Comparison of ENCODE assay signal across 29 mouse cellular contexts in the genomic region with DNA sequence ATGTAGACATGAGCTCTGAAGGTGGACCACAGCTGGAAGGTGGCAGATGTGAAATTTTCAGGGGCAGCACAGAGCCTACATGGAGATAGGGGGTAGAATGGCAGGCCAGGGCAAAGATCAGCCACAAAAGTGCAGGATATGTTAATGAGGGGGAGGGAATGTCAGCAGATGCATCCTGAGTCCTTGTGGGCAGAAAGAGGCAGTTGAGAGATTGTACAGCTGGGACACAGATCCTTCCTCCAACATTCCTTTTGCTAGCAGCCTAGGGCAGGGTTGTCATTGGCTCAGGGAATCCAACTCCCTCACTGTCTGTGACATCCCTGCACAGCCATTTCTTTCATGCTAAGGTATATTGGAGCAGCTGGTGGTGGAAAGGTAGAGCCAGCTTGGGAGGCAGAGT. TPM values are rescaled to one million over a fixed set of nuclear protein-coding genes. Genes with fewer than 3 reads are reported as not detected.
"Had no signal": no experiment of that assay in that cellular context is flagged by ENCODE, and none has a peak within 500 bp of the region (broad histone marks: within the 10 kb centered on the region; RNA-seq: fewer than 3 reads in every experiment).

No protein-coding gene starts in this region.

- H3K9me3 ChIP-seq: heart, embryonic 13.5 days; heart, embryonic 15.5 days; hindbrain, embryonic 13.5 days; hindbrain, embryonic 15.5 days; kidney, embryonic 15.5 days; limb, embryonic 13.5 days; limb, embryonic 15.5 days; liver, embryonic 13.5 days; liver, embryonic 15.5 days had no signal

- H3K27ac ChIP-seq: gastrocnemius, adult 2 months; heart, embryonic 13.5 days; heart, embryonic 15.5 days; hindbrain, embryonic 13.5 days; hindbrain, embryonic 15.5 days; hindbrain, postnatal 0 days; kidney, embryonic 15.5 days; kidney, postnatal 0 days; layer of hippocampus, adult 2 months; limb, embryonic 13.5 days; limb, embryonic 15.5 days; liver, embryonic 13.5 days; liver, embryonic 15.5 days had no signal

- H3K36me3 ChIP-seq: heart, embryonic 13.5 days; heart, embryonic 15.5 days; hindbrain, embryonic 13.5 days; hindbrain, embryonic 15.5 days; kidney, embryonic 15.5 days; limb, embryonic 13.5 days; limb, embryonic 15.5 days; liver, embryonic 13.5 days; liver, embryonic 15.5 days had no signal

- H3K4me2 ChIP-seq: heart, embryonic 11.5 days; heart, embryonic 13.5 days; heart, embryonic 15.5 days; hindbrain, embryonic 13.5 days; hindbrain, embryonic 15.5 days; kidney, embryonic 15.5 days; limb, embryonic 13.5 days; limb, embryonic 15.5 days; liver, embryonic 13.5 days; liver, embryonic 15.5 days had no signal

- H3K4me1 ChIP-seq: heart, embryonic 13.5 days; heart, embryonic 15.5 days; hindbrain, embryonic 15.5 days; kidney, embryonic 15.5 days; limb, embryonic 13.5 days; limb, embryonic 15.5 days; liver, embryonic 13.5 days; liver, embryonic 15.5 days had no signal

- ATAC-seq: hindbrain, postnatal 0 days; intestine, embryonic 16.5 days had no signal

- H3K4me3 ChIP-seq: gastrocnemius, adult 2 months; heart, embryonic 13.5 days; heart, embryonic 15.5 days; hindbrain, embryonic 13.5 days; hindbrain, embryonic 15.5 days; kidney, embryonic 15.5 days; layer of hippocampus, adult 2 months; limb, embryonic 13.5 days; limb, embryonic 15.5 days; liver, embryonic 13.5 days; liver, embryonic 15.5 days had no signal

- H3K9ac ChIP-seq: heart, embryonic 13.5 days; heart, embryonic 15.5 days; hindbrain, embryonic 13.5 days; hindbrain, embryonic 15.5 days; kidney, embryonic 15.5 days; limb, embryonic 13.5 days; limb, embryonic 15.5 days; liver, embryonic 13.5 days; liver, embryonic 15.5 days had no signal

- DNase-seq: gastrocnemius, adult 2 months; gastrocnemius, postnatal 10 days; gastrocnemius, postnatal 25 days; heart, adult 18-20 months; heart, postnatal 14 days; heart, postnatal 36 days; kidney, adult 11 months; kidney, adult 2 months; kidney, adult 9 months; kidney, postnatal 25 days; kidney, postnatal 4 days; layer of hippocampus, adult 9-11 months; layer of hippocampus, postnatal 36 days; left cerebral cortex, postnatal 4 days; liver, embryonic 13.5 days had no signal

- H3K27me3 ChIP-seq: heart, embryonic 13.5 days; hindbrain, embryonic 13.5 days; hindbrain, embryonic 15.5 days; kidney, embryonic 15.5 days; limb, embryonic 13.5 days; limb, embryonic 15.5 days; liver, embryonic 13.5 days; liver, embryonic 15.5 days had no signal

RNA-seq across cellular contexts. Expression of a gene that starts 15.9 kb away (rescaled TPM):
- total RNA-seq: hematopoietic stem cell, adult 5-6 weeks had no signal
